Mouse (Mus musculus): Measurements from ENCODE around the gene Rnasel.

- TF ChIP-seq POLR2A (IDR thresholded peaks at IDR 0.05; ENCODE audit: extremely low read depth, insufficient read depth, low read length) (no peak), CTCF (IDR thresholded peaks at IDR 0.05; ENCODE audit: low read depth, low read length) (peak; percentile 63)
Measured at GRCm38 (mm10) chr1:153749211-153749801, at the start of gene Rnasel.
